Mouse (Mus musculus): ENCODE measurements around the gene Usp26.

Usp26 gene

GRCm38 (mm10) chrX:51801133-51801532 is at the start of gene Usp26:
TSS of gene Usp26 (minus strand) at chrX:51801233.
- DNase-seq (ENCODE audit: extremely low read depth, insufficient read length, low spot score) = no peak

GRCm38 (mm10) chrX:51814466-51815247 is 13.6 kb upstream of the Usp26 start:
- peak; percentile 28 for DNase-seq (ENCODE audit: extremely low read depth, insufficient read length, low spot score)

GRCm38 (mm10) chrX:51767457-51767856 is 33.6 kb downstream of the Usp26 start:
- DNase-seq (ENCODE audit: extremely low read depth, insufficient read length, low spot score) = no peak

- DNase-seq (ENCODE audit: extremely low read depth, insufficient read length, low spot score) = no peak
Measured at GRCm38 (mm10) chrX:51736450-51736849, 64.6 kb downstream of the Usp26 start.

- DNase-seq (ENCODE audit: extremely low read depth, insufficient read length, low spot score) = no peak
Measured at GRCm38 (mm10) chrX:51714086-51714745, 86.8 kb downstream of the Usp26 start.

GRCm38 (mm10) chrX:51712996-51713395 is 88.0 kb downstream of the Usp26 start:
- DNase-seq (ENCODE audit: extremely low read depth, insufficient read length, low spot score) = no peak
